32 mouse cellular contexts compared by ENCODE assay signal in the genomic region with DNA sequence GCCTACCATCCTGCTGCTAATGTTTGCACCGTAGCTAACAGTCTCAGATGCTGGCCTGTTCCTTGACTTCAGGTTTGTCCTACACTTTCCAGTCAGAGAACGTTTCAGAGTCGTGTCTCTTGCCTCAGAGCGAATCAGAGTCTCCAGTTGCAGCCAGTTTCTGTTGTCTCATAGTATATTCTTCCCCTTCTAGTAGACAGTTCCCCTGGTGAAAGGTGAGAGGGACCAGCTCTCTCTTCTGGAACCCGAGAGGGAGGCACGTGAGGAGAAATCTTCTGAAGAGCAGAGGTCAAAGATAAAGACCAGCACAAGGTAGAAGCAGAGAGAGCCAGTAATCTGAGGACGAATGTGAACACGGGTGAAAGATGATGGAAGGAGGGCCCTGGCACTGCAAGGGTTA. TPM values are rescaled to one million over a fixed set of nuclear protein-coding genes. Genes with fewer than 3 reads are reported as not detected.
"Had no signal": no experiment of that assay in that cellular context is flagged by ENCODE, and none has a peak within 500 bp of the region (broad histone marks: within the 10 kb centered on the region; RNA-seq: fewer than 3 reads in every experiment).

No protein-coding gene starts in this region.

- H3K4me3 ChIP-seq: limb, embryonic 10.5 days; limb, embryonic 12.5 days; limb, embryonic 13.5 days; limb, embryonic 15.5 days; liver, embryonic 12.5 days; liver, embryonic 13.5 days; liver, embryonic 15.5 days; lung, embryonic 15.5 days; megakaryocyte, embryonic 14.5 days; midbrain, embryonic 10.5 days; midbrain, embryonic 12.5 days; midbrain, embryonic 13.5 days; midbrain, embryonic 15.5 days; myocyte; neural tube, embryonic 12.5 days had no signal

- H3K4me1 ChIP-seq: midbrain, embryonic 10.5 days; neural tube, embryonic 12.5 days had no signal

- DNase-seq: left cerebral cortex, postnatal 4 days; liver; liver, embryonic 13.5 days; liver, postnatal 0 days; lung, adult 18-20 months; lung, adult 2 months; lung, embryonic 14.5 days; lung, postnatal 10 days; lung, postnatal 14 days; lung, postnatal 36 days; lung, postnatal 4 days; midbrain, embryonic 14.5 days had no signal

- ATAC-seq: liver, embryonic 12.5 days; liver, postnatal 0 days; lung, postnatal 0 days; midbrain, embryonic 13.5 days; midbrain, embryonic 15.5 days had no signal

- H3K4me2 ChIP-seq: limb, embryonic 12.5 days; limb, embryonic 13.5 days; limb, embryonic 15.5 days; liver, embryonic 11.5 days; liver, embryonic 12.5 days; liver, embryonic 13.5 days; liver, embryonic 15.5 days; lung, embryonic 14.5 days; lung, embryonic 15.5 days; midbrain, embryonic 12.5 days; midbrain, embryonic 13.5 days; midbrain, embryonic 15.5 days; neural tube, embryonic 12.5 days had no signal

- H3K27me3 ChIP-seq: limb, embryonic 12.5 days; limb, embryonic 13.5 days; limb, embryonic 15.5 days; liver, embryonic 12.5 days; liver, embryonic 13.5 days; liver, embryonic 15.5 days; lung, embryonic 15.5 days; megakaryocyte, embryonic 14.5 days; midbrain, embryonic 12.5 days; midbrain, embryonic 13.5 days; midbrain, embryonic 15.5 days; neural tube, embryonic 12.5 days had no signal

- H3K27ac ChIP-seq: limb, embryonic 10.5 days; limb, embryonic 12.5 days; limb, embryonic 13.5 days; limb, embryonic 15.5 days; liver, embryonic 12.5 days; liver, embryonic 13.5 days; liver, embryonic 14.5 days; liver, embryonic 15.5 days; lung, embryonic 15.5 days; macrophage; midbrain, embryonic 10.5 days; midbrain, embryonic 12.5 days; midbrain, embryonic 13.5 days; midbrain, embryonic 15.5 days; neural tube, embryonic 12.5 days had no signal

- H3K9me3 ChIP-seq: limb, embryonic 10.5 days; limb, embryonic 12.5 days; limb, embryonic 13.5 days; limb, embryonic 15.5 days; liver, embryonic 12.5 days; liver, embryonic 13.5 days; liver, embryonic 15.5 days; lung, embryonic 15.5 days; megakaryocyte, embryonic 14.5 days; midbrain, embryonic 10.5 days; midbrain, embryonic 12.5 days; midbrain, embryonic 13.5 days; midbrain, embryonic 15.5 days; neural tube, embryonic 12.5 days had no signal

- H3K9ac ChIP-seq: limb, embryonic 12.5 days; limb, embryonic 13.5 days; limb, embryonic 15.5 days; liver, embryonic 12.5 days; liver, embryonic 13.5 days; liver, embryonic 14.5 days; liver, embryonic 15.5 days; liver, postnatal 0 days; lung, embryonic 14.5 days; lung, embryonic 15.5 days; midbrain, embryonic 12.5 days; midbrain, embryonic 13.5 days; midbrain, embryonic 15.5 days; neural tube, embryonic 12.5 days had no signal

RNA-seq across cellular contexts. Expression of gene Trib3, which starts 55.8 kb away (rescaled TPM):
- total RNA-seq: megakaryocyte progenitor cell, adult 5-6 weeks; monocyte, adult 5-6 weeks had no signal
